Mouse (Mus musculus): ENCODE data around the gene Olfr763. TPM values are rescaled to one million over a fixed set of nuclear protein-coding genes. Genes with fewer than 3 reads are reported as not detected.
A peak's percentile ranks its signal among the peaks of the same experiment; 100 is the strongest.

Gene Olfr763
- total RNA-seq (2014; rRNA removed), result not detected in 2 replicates
- not detected in 2 replicates for polyA plus RNA-seq (2012; rRNA removed)

- DNase-seq (ENCODE audit: extremely low read depth, low read depth, low spot score), result no peak
- Histone ChIP-seq H3K9ac (ENCODE audit: low read depth, low read length) (no peak within 1 kb of the TSS), H3K4me3 (ENCODE audit: insufficient read depth, low read depth, low read length) (no peak within 1 kb of the TSS), H3K27me3 (ENCODE audit: control insufficient read depth, insufficient read depth, low read length) (0 out of 2 replicates have a peak, but pooled peaks cover 4% of the 10 kb centered on the region), H3K27ac (replicated peaks; ENCODE audit: insufficient read depth, low read depth, low read length) (no peak within 1 kb of the TSS), H3K79me2 (ENCODE audit: control insufficient read depth, insufficient read depth, low read length) (no peaks in the 10 kb centered on the region), H3K4me1 (ENCODE audit: control insufficient read depth, insufficient read depth, low read length) (no peaks in the 10 kb centered on the region), H3K36me3 (ENCODE audit: control insufficient read depth, insufficient read depth, low read length) (no peaks in the 10 kb centered on the region)
- TF ChIP-seq CTCF (IDR thresholded peaks at IDR 0.05; ENCODE audit: low read depth, low read length) (no peak), POLR2A (IDR thresholded peaks at IDR 0.05; ENCODE audit: extremely low read depth, insufficient read depth, low read length) (no peak)
- WGBS, result 84% methylated on average over 2 of the region's 2 CpGs
These were observed at the start of gene Olfr763 for GRCm38 (mm10) chr10:129010288-129010841. Gene Olfr763, plus strand, starts transcription at chr10:129010791.

GRCm38 (mm10) chr10:128964961-128965360, 45.6 kb upstream of the Olfr763 start:
- Histone ChIP-seq H3K36me3 (ENCODE audit: control insufficient read depth, insufficient read depth, low read length) (no peaks in the 10 kb centered on the region), H3K27me3 (ENCODE audit: control insufficient read depth, insufficient read depth, low read length) (no peaks in the 10 kb centered on the region), H3K4me3 (ENCODE audit: insufficient read depth, low read depth, low read length) (no peak overlapping the region; the same call in 1 of the 2 replicates), H3K79me2 (ENCODE audit: control insufficient read depth, insufficient read depth, low read length) (peaks cover 6% of the 10 kb centered on the region; the same call in 1 of the 2 replicates), H3K4me1 (ENCODE audit: control insufficient read depth, insufficient read depth, low read length) (peaks cover 42% of the 10 kb centered on the region), H3K27ac (replicated peaks; ENCODE audit: insufficient read depth, low read depth, low read length) (peak overlapping the region; percentile 99), H3K9ac (ENCODE audit: low read depth, low read length) (peak overlapping the region; percentile 73)
- 29% methylated on average over 2 of the region's 2 CpGs for WGBS
- peak; percentile 100 for DNase-seq (ENCODE audit: extremely low read depth, low read depth, low spot score)
- TF ChIP-seq POLR2A (IDR thresholded peaks at IDR 0.05; ENCODE audit: extremely low read depth, insufficient read depth, low read length) (no peak), CTCF (IDR thresholded peaks at IDR 0.05; ENCODE audit: low read depth, low read length) (no peak)

GRCm38 (mm10) chr10:128965871-128966270, 44.7 kb upstream of the Olfr763 start:
- Histone ChIP-seq H3K9ac (ENCODE audit: low read depth, low read length) (peak overlapping the region; percentile 50), H3K79me2 (ENCODE audit: control insufficient read depth, insufficient read depth, low read length) (no peaks in the 10 kb centered on the region; the same call in 1 of the 2 replicates), H3K27me3 (ENCODE audit: control insufficient read depth, insufficient read depth, low read length) (no peaks in the 10 kb centered on the region), H3K4me1 (ENCODE audit: control insufficient read depth, insufficient read depth, low read length) (peaks cover 46% of the 10 kb centered on the region), H3K36me3 (ENCODE audit: control insufficient read depth, insufficient read depth, low read length) (no peaks in the 10 kb centered on the region), H3K4me3 (ENCODE audit: insufficient read depth, low read depth, low read length) (no peak overlapping the region), H3K27ac (replicated peaks; ENCODE audit: insufficient read depth, low read depth, low read length) (peak overlapping the region; percentile 99)
- TF ChIP-seq CTCF (IDR thresholded peaks at IDR 0.05; ENCODE audit: low read depth, low read length) (no peak), POLR2A (IDR thresholded peaks at IDR 0.05; ENCODE audit: extremely low read depth, insufficient read depth, low read length) (no peak)
- peak; percentile 100 for DNase-seq (ENCODE audit: extremely low read depth, low read depth, low spot score)
- 17% methylated on average over 6 of the region's 6 CpGs for WGBS

GRCm38 (mm10) chr10:128968341-128968749, 42.2 kb upstream of the Olfr763 start:
- H3K4me3 ChIP-seq (ENCODE audit: insufficient read depth, low read depth, low read length), result no peak overlapping the region
- DNase-seq (ENCODE audit: extremely low read depth, low read depth, low spot score), result peak; percentile 64
- H3K27me3 ChIP-seq (ENCODE audit: control insufficient read depth, insufficient read depth, low read length), result no peaks in the 10 kb centered on the region
- no peak overlapping the region; the same call in 1 of the 2 replicates for H3K27ac ChIP-seq (replicated peaks; ENCODE audit: insufficient read depth, low read depth, low read length)
- H3K79me2 ChIP-seq (ENCODE audit: control insufficient read depth, insufficient read depth, low read length), result no peaks in the 10 kb centered on the region; the same call in 1 of the 2 replicates
- peaks cover 39% of the 10 kb centered on the region for H3K4me1 ChIP-seq (ENCODE audit: control insufficient read depth, insufficient read depth, low read length)
- no peak for TF ChIP-seq POLR2A (IDR thresholded peaks at IDR 0.05; ENCODE audit: extremely low read depth, insufficient read depth, low read length)
- TF ChIP-seq CTCF (IDR thresholded peaks at IDR 0.05; ENCODE audit: low read depth, low read length), result no peak
- no peaks in the 10 kb centered on the region for H3K36me3 ChIP-seq (ENCODE audit: control insufficient read depth, insufficient read depth, low read length)
- 7% methylated on average over 1 of the region's 1 CpGs for WGBS
- no peak overlapping the region for H3K9ac ChIP-seq (ENCODE audit: low read depth, low read length)

- peaks cover 24% of the 10 kb centered on the region for H3K4me1 ChIP-seq (ENCODE audit: control insufficient read depth, insufficient read depth, low read length)
- 10% methylated on average over 1 of the region's 1 CpGs for WGBS
These were observed 39.8 kb upstream of the Olfr763 start for GRCm38 (mm10) chr10:128970740-128971250.

GRCm38 (mm10) chr10:128972841-128973240, 37.8 kb upstream of the Olfr763 start:
- peaks cover 2% of the 10 kb centered on the region; the same call in 1 of the 2 replicates for H3K79me2 ChIP-seq (ENCODE audit: control insufficient read depth, insufficient read depth, low read length)
- peak; percentile 64 for DNase-seq (ENCODE audit: extremely low read depth, low read depth, low spot score)
- H3K4me3 ChIP-seq (ENCODE audit: insufficient read depth, low read depth, low read length), result peak overlapping the region; percentile 65
- peak overlapping the region; percentile 53 for H3K27ac ChIP-seq (replicated peaks; ENCODE audit: insufficient read depth, low read depth, low read length)
- no peaks in the 10 kb centered on the region for H3K27me3 ChIP-seq (ENCODE audit: control insufficient read depth, insufficient read depth, low read length)
- peaks cover 12% of the 10 kb centered on the region for H3K36me3 ChIP-seq (ENCODE audit: control insufficient read depth, insufficient read depth, low read length)
- WGBS, result 63% methylated on average over 4 of the region's 4 CpGs
- H3K4me1 ChIP-seq (ENCODE audit: control insufficient read depth, insufficient read depth, low read length), result peaks cover 27% of the 10 kb centered on the region
- TF ChIP-seq CTCF (IDR thresholded peaks at IDR 0.05; ENCODE audit: low read depth, low read length), result no peak
- TF ChIP-seq POLR2A (IDR thresholded peaks at IDR 0.05; ENCODE audit: extremely low read depth, insufficient read depth, low read length), result no peak
- H3K9ac ChIP-seq (ENCODE audit: low read depth, low read length), result peak overlapping the region; percentile 68

More at GRCm38 (mm10) chr10:128970740-128971250, 39.8 kb upstream of the Olfr763 start:
- H3K9ac ChIP-seq (ENCODE audit: low read depth, low read length), result peak overlapping the region; percentile 16; the same call in 1 of the 2 replicates
- H3K79me2 ChIP-seq (ENCODE audit: control insufficient read depth, insufficient read depth, low read length), result no peaks in the 10 kb centered on the region; the same call in 1 of the 2 replicates
- TF ChIP-seq POLR2A (IDR thresholded peaks at IDR 0.05; ENCODE audit: extremely low read depth, insufficient read depth, low read length), result no peak
- no peak for TF ChIP-seq CTCF (IDR thresholded peaks at IDR 0.05; ENCODE audit: low read depth, low read length)
- peak; percentile 98 for DNase-seq (ENCODE audit: extremely low read depth, low read depth, low spot score)
- H3K4me3 ChIP-seq (ENCODE audit: insufficient read depth, low read depth, low read length), result peak overlapping the region; percentile 74
- peak overlapping the region; percentile 95 for H3K27ac ChIP-seq (replicated peaks; ENCODE audit: insufficient read depth, low read depth, low read length)
- no peaks in the 10 kb centered on the region for H3K27me3 ChIP-seq (ENCODE audit: control insufficient read depth, insufficient read depth, low read length)
- peaks cover under 1% of the 10 kb centered on the region; the same call in 1 of the 2 replicates for H3K36me3 ChIP-seq (ENCODE audit: control insufficient read depth, insufficient read depth, low read length)

Measured in liver, adult 2 months (tissue).